Mouse (Mus musculus): ENCODE results near the gene Snx10.

DNA sequence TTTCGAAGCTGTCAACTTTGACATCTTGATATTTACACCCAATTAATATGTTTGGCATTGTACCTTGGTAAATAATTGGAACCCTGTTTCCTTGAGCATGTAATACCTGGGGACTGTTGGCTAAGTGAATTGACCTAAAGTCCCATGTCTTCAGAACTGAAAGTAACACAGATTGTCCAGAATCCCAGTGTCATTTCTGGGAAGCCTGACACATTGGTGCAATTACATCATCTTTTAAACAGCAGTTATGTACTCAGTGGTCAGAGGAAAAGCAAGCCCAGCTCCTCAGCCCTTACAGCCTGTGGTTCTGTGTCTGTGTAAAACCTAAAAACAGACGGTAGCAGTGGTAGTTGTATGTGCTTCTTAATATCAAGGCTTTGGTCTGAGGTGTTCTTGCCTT is 22.4 kb downstream of the Snx10 start:
- TF ChIP-seq CTCF (IDR thresholded peaks at IDR 0.05; ENCODE audit: low read depth) (no peak), EP300 (IDR thresholded peaks at IDR 0.05; ENCODE audit: low read depth) (no peak)
